Mouse (Mus musculus) mouse embryonic stem cell (cell line): ENCODE measurements around the gene Gas2l1.
"Not testable (repeated sequence)": the region's sequence is repeated elsewhere in the genome, so short reads cannot be mapped to it uniquely, and the experiment has no call there.

ENCODE experiments used
- in situ Hi-C, 2 experiments: fragments of 300-500 bp; cut with MboI; formaldehyde crosslinking; loops; 1 replicate in 1 of 2; 3 replicates in 1 of 2; pipeline ENCODE4 v1.14.3; 2019 to 2020; ENCODE audit warnings: low sequenced_read_pairs in 2 of 2, low pct_unique_long_range_greater_than_20kb in 1 of 2, mixed read lengths in 1 of 2; ENCODE audit not compliant: unreplicated experiment in 1 of 2

Gas2l1 gene

GRCm38 (mm10) chr11:5065056-5065821, at the start of gene Gas2l1:
Gene Gas2l1 (minus strand): TSS chr11:5065327.
- in situ Hi-C loops: no loop called here

GRCm38 (mm10) chr11:5113645-5114044, 48.5 kb upstream of the Gas2l1 start:
- in situ Hi-C loops: no loop called here

GRCm38 (mm10) chr11:5109441-5109840, 44.3 kb upstream of the Gas2l1 start:
- in situ Hi-C loops: no loop called here

GRCm38 (mm10) chr11:5103986-5104509, 38.9 kb upstream of the Gas2l1 start:
- in situ Hi-C loops: no loop called here

GRCm38 (mm10) chr11:5102384-5102783, 37.3 kb upstream of the Gas2l1 start:
- in situ Hi-C loops: no loop called here

DNA sequence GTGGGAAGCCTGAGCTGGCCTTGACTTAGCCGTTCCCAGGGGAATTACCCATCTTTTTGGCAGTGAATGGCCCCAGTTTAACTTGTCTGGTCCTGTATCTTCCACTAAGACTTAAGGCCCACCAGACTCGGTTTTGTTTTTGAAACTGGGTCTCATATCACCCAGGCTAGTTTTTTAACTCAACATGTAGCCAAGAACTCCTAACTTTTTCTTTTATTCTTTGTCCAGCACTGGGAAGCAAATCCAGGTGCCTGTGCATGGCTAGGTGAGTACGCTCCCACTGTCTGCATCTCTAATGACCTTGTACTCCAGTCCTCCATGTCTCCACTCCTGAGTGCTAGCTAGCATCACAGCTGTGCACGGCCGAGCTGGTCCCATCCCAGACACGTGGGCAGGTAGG, 36.5 kb upstream of the Gas2l1 start:
- in situ Hi-C loops: no loop called here

DNA sequence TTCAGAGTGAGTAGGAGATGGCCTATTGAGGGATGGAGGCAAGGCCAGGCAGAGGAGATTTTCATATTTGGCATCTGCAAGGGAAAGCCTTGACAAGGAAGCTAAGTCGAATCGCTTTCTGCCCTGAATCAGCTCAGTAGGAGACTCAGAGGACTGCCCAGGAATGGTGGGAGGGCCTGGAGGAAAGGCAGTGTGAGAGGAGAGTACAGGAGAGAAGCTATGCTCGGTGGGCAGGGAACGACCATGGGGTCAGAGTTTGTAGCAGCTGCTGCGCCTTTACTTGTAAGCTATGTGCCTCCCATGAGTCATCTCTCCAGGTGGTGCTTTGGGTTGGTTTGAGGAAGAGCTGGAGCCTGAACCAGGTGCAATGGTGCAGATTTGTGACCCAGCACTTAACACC, 35.7 kb upstream of the Gas2l1 start:
- in situ Hi-C loops: no loop called here

DNA sequence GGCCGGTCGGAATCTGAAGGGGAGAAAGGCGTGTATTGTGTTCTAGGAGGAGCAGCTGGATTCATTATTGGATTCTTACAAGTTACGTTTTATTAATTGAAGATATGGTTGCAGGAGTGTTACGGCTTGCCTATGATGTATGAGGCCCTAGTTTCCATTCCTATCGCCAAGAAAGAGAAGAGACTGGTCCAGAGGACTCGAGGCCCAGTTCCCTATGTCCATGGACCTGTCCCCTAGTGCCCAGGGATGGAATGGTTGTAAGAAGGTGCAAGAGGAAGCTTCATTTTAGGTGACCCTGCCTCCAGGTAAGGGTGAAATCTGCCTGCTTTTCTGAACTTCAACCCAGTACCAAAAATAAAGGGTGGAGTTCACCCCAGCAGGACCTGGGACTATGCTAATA, 35.2 kb upstream of the Gas2l1 start:
- in situ Hi-C loops: no loop called here

GRCm38 (mm10) chr11:5099576-5100183, 34.6 kb upstream of the Gas2l1 start:
- in situ Hi-C loops: no loop called here

- in situ Hi-C loops: no loop called here
Observed at GRCm38 (mm10) chr11:5098736-5099542, 33.8 kb upstream of the Gas2l1 start, which contains the start of the genes Rhbdd3 and Ewsr1. Gene Rhbdd3 (plus strand): TSS chr11:5098926. Gene Ewsr1 (minus strand): TSS chr11:5099266.

DNA sequence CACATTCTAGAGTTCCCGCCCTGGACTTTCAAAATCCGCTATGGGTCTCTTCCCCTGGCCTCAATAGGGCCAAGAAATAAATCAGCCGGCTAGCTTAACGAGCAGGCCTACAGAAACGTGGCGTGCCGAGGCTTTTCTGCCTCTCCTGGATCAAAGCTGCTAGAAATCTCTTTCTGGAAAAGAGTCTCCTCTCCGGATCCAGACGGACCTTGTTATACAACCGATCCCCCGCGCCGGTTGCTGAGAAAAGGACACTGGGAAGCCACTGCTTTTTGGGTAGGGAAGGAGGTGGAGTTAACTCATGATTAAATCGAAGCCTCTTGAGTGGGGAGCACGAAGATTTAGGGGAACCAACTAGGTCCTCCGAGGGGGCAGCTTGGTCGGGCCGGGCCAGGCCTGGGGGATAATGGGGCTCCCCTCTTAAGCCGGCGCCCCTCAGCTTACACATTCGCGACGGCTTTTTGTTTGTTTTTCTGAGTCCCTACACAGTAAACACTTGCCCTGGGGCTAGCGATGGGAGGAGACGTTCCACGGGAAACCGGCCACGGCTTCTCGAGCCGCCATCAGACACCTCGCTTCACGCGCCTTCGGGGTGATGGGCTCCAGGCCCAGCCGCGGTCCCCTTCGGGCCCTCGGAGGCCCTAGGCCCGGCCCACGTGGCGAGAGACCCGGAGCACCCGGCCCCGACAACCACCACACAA, 33.1 kb upstream of the Gas2l1 start:
- in situ Hi-C loops: no loop called here

DNA sequence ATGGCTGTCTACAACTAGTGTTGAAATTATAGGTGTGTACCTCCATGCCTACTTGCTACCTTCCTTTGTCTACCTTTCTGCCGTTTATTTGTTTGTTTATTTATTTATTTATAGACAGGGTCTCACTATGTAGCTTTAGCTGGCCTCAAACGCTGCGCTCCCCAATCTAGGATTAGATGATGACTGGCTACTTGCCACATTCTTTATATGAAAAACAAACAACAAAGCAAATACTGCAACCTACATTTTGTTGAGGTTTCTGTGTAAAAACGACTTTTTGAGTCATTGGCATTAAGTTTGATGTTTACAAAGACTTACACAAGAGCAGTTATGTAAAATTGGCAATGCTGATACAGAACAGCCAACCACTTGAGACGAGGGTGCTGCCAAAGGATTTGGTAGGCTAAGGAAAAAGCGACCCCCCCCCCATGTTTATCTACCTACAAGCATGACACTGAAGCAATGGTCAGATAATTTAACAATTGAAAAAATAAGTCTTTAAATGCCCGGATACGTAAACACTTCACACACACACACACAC, 31.4 kb upstream of the Gas2l1 start:
- in situ Hi-C loops: no loop called here

GRCm38 (mm10) chr11:5095877-5096276, 30.8 kb upstream of the Gas2l1 start:
- in situ Hi-C loops: no loop called here

DNA sequence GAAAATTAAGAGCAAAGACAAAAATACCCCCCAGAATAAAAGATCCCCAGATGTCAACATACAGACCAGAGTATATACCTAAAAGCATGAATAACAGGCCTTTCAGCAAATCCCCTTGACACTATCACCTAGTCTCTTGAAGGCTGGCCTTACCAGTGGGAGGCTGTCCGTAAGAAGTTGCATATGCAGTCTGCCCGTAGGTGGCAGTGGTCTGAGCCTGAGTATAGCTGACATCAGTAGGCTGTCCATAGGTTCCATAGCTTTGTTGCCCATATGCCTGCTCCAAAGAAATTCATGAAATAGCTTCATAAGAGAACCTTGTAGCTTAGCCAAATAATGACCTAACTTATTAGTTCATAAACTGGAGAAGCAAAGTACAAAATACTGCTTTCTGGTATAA, 26.6 kb upstream of the Gas2l1 start:
- in situ Hi-C loops: no loop called here

GRCm38 (mm10) chr11:5089147-5089546, 24.0 kb upstream of the Gas2l1 start:
- in situ Hi-C loops: no loop called here

- in situ Hi-C loops: not testable (repeated sequence)
Observed at GRCm38 (mm10) chr11:5076843-5077242, 11.7 kb upstream of the Gas2l1 start.

DNA sequence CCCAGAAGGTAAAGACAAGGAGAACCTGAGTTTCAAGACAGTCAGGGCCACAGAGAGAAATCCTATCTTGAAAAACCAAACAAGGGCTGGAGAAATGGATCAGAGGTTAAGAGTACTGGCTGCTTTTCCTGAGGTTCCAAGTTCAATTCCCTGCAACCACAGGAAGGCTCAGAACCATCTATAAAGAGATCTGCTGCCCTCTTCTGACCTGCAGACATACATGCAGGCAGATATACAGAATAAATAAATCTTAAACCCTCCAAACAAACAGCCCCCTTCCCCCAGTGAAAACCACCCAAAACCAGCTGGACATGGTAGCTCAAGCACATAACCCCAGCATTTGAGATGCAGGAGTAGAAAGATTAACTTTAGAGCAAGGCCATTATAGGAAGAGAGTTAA, 10.6 kb upstream of the Gas2l1 start:
- in situ Hi-C loops: no loop called here

DNA sequence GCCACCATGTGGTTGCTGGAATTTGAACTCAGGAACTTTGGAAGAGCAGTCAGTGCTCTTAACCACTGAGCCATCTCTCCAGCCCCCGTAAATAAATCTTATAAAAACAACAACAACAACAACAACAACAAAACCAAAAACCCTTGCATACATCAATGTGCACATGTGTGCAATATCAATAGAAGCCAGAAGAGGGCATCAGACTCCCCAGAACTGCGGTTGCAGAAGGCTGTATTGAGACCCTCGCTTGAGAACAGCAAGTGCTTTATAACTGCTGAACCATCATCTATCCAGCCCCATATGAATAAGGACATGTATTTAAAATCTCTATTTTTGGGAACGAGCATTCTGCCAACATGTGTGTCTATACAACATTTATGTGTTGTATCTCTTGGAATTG, 9.8 kb upstream of the Gas2l1 start:
- in situ Hi-C loops: no loop called here
